Mouse (Mus musculus): ENCODE measurements at regions not wholly inside any gene's neighbourhood (a gene's known extent, or its start where the extent isn't known, plus 50 kb on each side); places are given as distances from the start of the nearest gene placed in this dataset.

GRCm38 (mm10) chr13:39566491-39566890 lies 605.8 kb upstream of the Slc35b3 start:
- TF ChIP-seq CTCF (IDR thresholded peaks at IDR 0.05; ENCODE audit: low read depth, low read length) (no peak), POLR2A (IDR thresholded peaks at IDR 0.05; ENCODE audit: borderline replicate concordance, low read depth, low read length) (no peak)

DNA sequence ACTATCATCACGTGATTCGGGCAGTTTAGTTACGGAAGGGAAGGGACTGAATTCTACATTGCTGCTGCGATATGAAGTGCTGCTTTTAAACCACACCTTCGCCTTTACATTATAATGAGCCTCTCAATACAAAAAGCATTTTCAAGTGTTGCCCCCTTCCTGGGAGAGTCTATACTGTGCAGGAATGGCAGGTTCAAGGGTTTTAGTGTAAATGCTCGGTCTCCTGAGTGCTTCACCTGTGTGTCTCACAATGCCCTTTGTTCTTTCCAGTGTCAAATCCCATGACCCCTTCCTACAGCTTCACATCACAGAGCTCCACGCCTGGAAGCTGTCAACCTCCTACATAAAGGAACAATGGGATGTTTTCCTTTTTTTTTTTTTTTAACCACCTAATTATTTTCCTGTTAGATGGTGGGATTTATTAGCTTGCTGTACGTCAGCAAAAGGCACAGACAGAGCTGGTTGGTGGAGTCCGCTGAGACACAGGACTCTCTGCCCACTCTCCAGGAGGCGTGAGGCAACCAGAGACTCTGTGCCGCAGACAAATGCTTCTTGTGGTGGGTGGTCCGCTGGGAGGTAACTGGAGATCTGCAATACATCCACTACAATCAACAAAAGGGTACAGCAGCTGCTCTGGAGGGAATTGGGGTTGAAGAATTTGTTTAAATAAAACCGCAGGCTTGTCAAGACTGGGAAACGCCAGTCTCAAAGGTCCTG lies 577.2 kb upstream of the Slc35b3 start:
- no peak for TF ChIP-seq CTCF (IDR thresholded peaks at IDR 0.05; ENCODE audit: low read depth, low read length)
- TF ChIP-seq POLR2A (IDR thresholded peaks at IDR 0.05; ENCODE audit: borderline replicate concordance, low read depth, low read length), result no peak
- Histone ChIP-seq H3K4me1 (ENCODE audit: control insufficient read depth, insufficient read depth, low read length) (no peaks in the 10 kb centered on the region), H3K27ac (ENCODE audit: insufficient read depth, low read depth, low read length) (no peak overlapping the region), H3K4me3 (ENCODE audit: insufficient read depth, low read length) (no peak overlapping the region)

More at GRCm38 (mm10) chr13:39566491-39566890, 605.8 kb upstream of the Slc35b3 start:
- no peaks in the 10 kb centered on the region for H3K4me1 ChIP-seq (ENCODE audit: control insufficient read depth, insufficient read depth, low read length)
- no peak overlapping the region for H3K4me3 ChIP-seq (ENCODE audit: insufficient read depth, low read length)
- no peak overlapping the region for H3K27ac ChIP-seq (ENCODE audit: insufficient read depth, low read depth, low read length)

DNA sequence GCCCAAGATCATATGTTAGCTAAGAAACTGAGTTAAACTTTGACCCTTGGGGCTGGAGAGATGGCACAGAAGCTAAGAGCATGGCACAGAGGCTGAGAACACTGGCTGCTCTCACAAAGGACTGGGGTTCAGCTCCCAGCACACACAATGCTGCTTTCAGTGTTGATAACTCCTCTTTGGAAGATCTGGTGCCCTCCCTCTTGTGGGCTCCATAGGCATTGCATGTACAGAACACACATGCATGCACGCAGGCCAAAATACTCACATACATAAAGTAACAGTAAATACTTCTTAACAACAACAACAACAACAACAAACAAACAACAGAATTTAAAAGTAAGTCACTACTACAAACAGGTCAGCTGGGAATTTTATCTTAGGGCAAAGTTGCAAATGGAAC lies 565.8 kb upstream of the Slc35b3 start:
- TF ChIP-seq POLR2A (IDR thresholded peaks at IDR 0.05; ENCODE audit: borderline replicate concordance, low read depth, low read length) (no peak), CTCF (IDR thresholded peaks at IDR 0.05; ENCODE audit: low read depth, low read length) (no peak)
- Histone ChIP-seq H3K27ac (ENCODE audit: insufficient read depth, low read depth, low read length) (no peak overlapping the region), H3K4me1 (ENCODE audit: control insufficient read depth, insufficient read depth, low read length) (no peaks in the 10 kb centered on the region), H3K4me3 (ENCODE audit: insufficient read depth, low read length) (no peak overlapping the region)

GRCm38 (mm10) chr13:39523856-39524301 lies 563.2 kb upstream of the Slc35b3 start:
- no peak for TF ChIP-seq CTCF (IDR thresholded peaks at IDR 0.05; ENCODE audit: low read depth, low read length)
- TF ChIP-seq POLR2A (IDR thresholded peaks at IDR 0.05; ENCODE audit: borderline replicate concordance, low read depth, low read length), result no peak
- no peaks in the 10 kb centered on the region for H3K4me1 ChIP-seq (ENCODE audit: control insufficient read depth, insufficient read depth, low read length)
- no peak overlapping the region for H3K4me3 ChIP-seq (ENCODE audit: insufficient read depth, low read length)
- no peak overlapping the region for H3K27ac ChIP-seq (ENCODE audit: insufficient read depth, low read depth, low read length)

GRCm38 (mm10) chr13:39523246-39523850 lies 562.7 kb upstream of the Slc35b3 start:
- Histone ChIP-seq H3K4me1 (ENCODE audit: control insufficient read depth, insufficient read depth, low read length) (no peaks in the 10 kb centered on the region), H3K27ac (ENCODE audit: insufficient read depth, low read depth, low read length) (no peak overlapping the region), H3K4me3 (ENCODE audit: insufficient read depth, low read length) (no peak overlapping the region)
- TF ChIP-seq CTCF (IDR thresholded peaks at IDR 0.05; ENCODE audit: low read depth, low read length) (no peak), POLR2A (IDR thresholded peaks at IDR 0.05; ENCODE audit: borderline replicate concordance, low read depth, low read length) (no peak)

GRCm38 (mm10) chr13:39520846-39521245 lies 560.2 kb upstream of the Slc35b3 start:
- Histone ChIP-seq H3K27ac (ENCODE audit: insufficient read depth, low read depth, low read length) (no peak overlapping the region), H3K4me1 (ENCODE audit: control insufficient read depth, insufficient read depth, low read length) (no peaks in the 10 kb centered on the region), H3K4me3 (ENCODE audit: insufficient read depth, low read length) (no peak overlapping the region)
- TF ChIP-seq CTCF (IDR thresholded peaks at IDR 0.05; ENCODE audit: low read depth, low read length) (no peak), POLR2A (IDR thresholded peaks at IDR 0.05; ENCODE audit: borderline replicate concordance, low read depth, low read length) (no peak)

- Histone ChIP-seq H3K27ac (ENCODE audit: insufficient read depth, low read depth, low read length) (no peak overlapping the region), H3K4me1 (ENCODE audit: control insufficient read depth, insufficient read depth, low read length) (no peaks in the 10 kb centered on the region), H3K4me3 (ENCODE audit: insufficient read depth, low read length) (no peak overlapping the region)
- TF ChIP-seq CTCF (IDR thresholded peaks at IDR 0.05; ENCODE audit: low read depth, low read length) (no peak), POLR2A (IDR thresholded peaks at IDR 0.05; ENCODE audit: borderline replicate concordance, low read depth, low read length) (no peak)
Measured at GRCm38 (mm10) chr13:39516106-39516505, 555.4 kb upstream of the Slc35b3 start.

- H3K4me1 ChIP-seq (ENCODE audit: control insufficient read depth, insufficient read depth, low read length), result no peaks in the 10 kb centered on the region
- H3K27ac ChIP-seq (ENCODE audit: insufficient read depth, low read depth, low read length), result no peak overlapping the region
- H3K4me3 ChIP-seq (ENCODE audit: insufficient read depth, low read length), result no peak overlapping the region
- TF ChIP-seq CTCF (IDR thresholded peaks at IDR 0.05; ENCODE audit: low read depth, low read length) (no peak), POLR2A (IDR thresholded peaks at IDR 0.05; ENCODE audit: borderline replicate concordance, low read depth, low read length) (no peak)
Measured at GRCm38 (mm10) chr13:39489806-39490205, 529.1 kb upstream of the Slc35b3 start.

DNA sequence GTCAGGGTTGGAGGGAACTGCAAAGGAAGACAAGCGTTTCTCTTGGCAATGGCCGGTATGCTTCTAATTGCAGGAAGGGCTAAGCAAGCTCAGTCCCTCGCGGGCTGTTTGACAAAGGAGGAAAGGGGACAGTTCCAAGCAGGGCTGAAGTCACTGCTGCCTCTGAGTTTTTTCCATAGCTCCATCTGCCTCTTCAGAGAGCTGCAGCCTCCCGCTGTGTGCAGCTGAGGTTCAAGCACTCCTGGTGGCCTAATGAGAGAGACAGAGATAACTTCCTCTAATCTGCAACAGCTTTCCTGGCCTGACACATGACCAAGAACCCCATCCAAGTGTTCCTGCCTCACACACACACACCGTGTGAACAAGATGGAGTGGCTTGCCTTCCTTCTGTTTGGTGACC lies 511.9 kb upstream of the Slc35b3 start:
- H3K4me3 ChIP-seq (ENCODE audit: insufficient read depth, low read length), result no peak overlapping the region
- TF ChIP-seq CTCF (IDR thresholded peaks at IDR 0.05; ENCODE audit: low read depth, low read length) (no peak), POLR2A (IDR thresholded peaks at IDR 0.05; ENCODE audit: borderline replicate concordance, low read depth, low read length) (no peak)
- H3K4me1 ChIP-seq (ENCODE audit: control insufficient read depth, insufficient read depth, low read length), result no peaks in the 10 kb centered on the region
- H3K27ac ChIP-seq (ENCODE audit: insufficient read depth, low read depth, low read length), result no peak overlapping the region

- Histone ChIP-seq H3K4me3 (ENCODE audit: insufficient read depth, low read length) (no peak overlapping the region), H3K27ac (ENCODE audit: insufficient read depth, low read depth, low read length) (no peak overlapping the region), H3K4me1 (ENCODE audit: control insufficient read depth, insufficient read depth, low read length) (no peaks in the 10 kb centered on the region)
- TF ChIP-seq CTCF (IDR thresholded peaks at IDR 0.05; ENCODE audit: low read depth, low read length) (no peak), POLR2A (IDR thresholded peaks at IDR 0.05; ENCODE audit: borderline replicate concordance, low read depth, low read length) (no peak)
Measured at GRCm38 (mm10) chr13:39441799-39442198, 481.1 kb upstream of the Slc35b3 start.
